Mouse (Mus musculus): ENCODE measurements around the gene Pkn3.

DNA sequence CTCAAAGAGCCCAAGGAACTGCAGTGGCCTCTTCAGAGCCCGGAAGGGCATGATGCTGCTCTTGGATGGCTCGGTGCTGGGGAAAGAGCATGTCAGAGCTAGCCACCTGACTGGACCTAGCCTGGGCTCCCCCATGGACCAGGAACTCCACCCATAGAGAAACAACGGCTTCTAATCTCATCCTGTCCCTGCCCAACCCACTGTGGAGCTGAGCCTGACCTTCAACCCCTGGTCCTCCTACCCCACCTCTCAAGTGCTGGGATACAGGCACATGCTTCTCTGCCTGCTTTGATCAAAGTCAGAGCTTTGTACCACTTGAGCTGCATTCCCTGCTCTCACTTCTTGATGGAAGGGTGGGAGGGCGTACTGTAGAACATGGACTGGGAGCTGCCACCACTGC, 30.8 kb downstream of the Pkn3 start:
- TF ChIP-seq POLR2A (IDR thresholded peaks at IDR 0.05; ENCODE audit: control insufficient read depth, extremely low read depth, insufficient read depth, low read length, poor library complexity) (no peak), CTCF (IDR thresholded peaks at IDR 0.05; ENCODE audit: borderline replicate concordance, control insufficient read depth, extremely low read depth, insufficient read depth, low read length, poor library complexity) (no peak)

Measured in thymus, adult 2 months (tissue).